Mouse (Mus musculus): ENCODE data around the gene Cd300lg. TPM values are rescaled to one million over a fixed set of nuclear protein-coding genes. Genes with fewer than 3 reads are reported as not detected.

Gene Cd300lg
- total and polyA plus RNA-seq, 3 experiments: 0.08 to 0.26 TPM; not detected in 1

- Histone ChIP-seq H3K79me2 (ENCODE audit: control insufficient read depth, insufficient read depth, low read length, poor library complexity) (no peaks in the 10 kb centered on the region), H3K27ac (ENCODE audit: control insufficient read depth, low read depth, low read length) (no peak overlapping the region), H3K9me3 (replicated peaks; ENCODE audit: insufficient read depth, low read length) (no peaks in the 10 kb centered on the region), H3K9ac (ENCODE audit: control insufficient read depth, low read depth, low read length, poor library complexity, severe bottlenecking) (no peak overlapping the region), H3K4me3 (ENCODE audit: control insufficient read depth in 1 of 2, insufficient read depth in 1 of 2, low read depth in 2 of 2, low read length in 2 of 2) (no peak overlapping the region), H3K27me3 (ENCODE audit: control insufficient read depth in 1 of 2, insufficient read depth in 2 of 2, low read length in 2 of 2) (no peaks in the 10 kb centered on the region), H3K4me1 (ENCODE audit: control insufficient read depth in 1 of 2, insufficient read depth in 2 of 2, low read length in 2 of 2) (peaks cover 0 to 3% of the 10 kb centered on the region in 2 experiments; a peak in 3 of 4 replicates), H3K36me3 (ENCODE audit: control insufficient read depth in 1 of 2, insufficient read depth in 2 of 2, low read length in 2 of 2) (no peaks in the 10 kb centered on the region)
- DNase-seq (ENCODE audit: low read depth, low spot score): no peak
- TF ChIP-seq TBP (IDR thresholded peaks at IDR 0.05; ENCODE audit: low read depth, low read length): no peak
- TF ChIP-seq USF2 (IDR thresholded peaks at IDR 0.05; ENCODE audit: borderline replicate concordance in 1 of 2, insufficient read depth in 1 of 2, low read depth in 1 of 2, low read length in 2 of 2): no peak
- no peak for TF ChIP-seq MYC (IDR thresholded peaks at IDR 0.05; ENCODE audit: low read depth, low read length)
- TF ChIP-seq RCOR1 (IDR thresholded peaks at IDR 0.05; ENCODE audit: low read depth, low read length): no peak
- TF ChIP-seq TCF12 (IDR thresholded peaks at IDR 0.05; ENCODE audit: low read depth, low read length): no peak
- no peak for TF ChIP-seq CHD1 (IDR thresholded peaks at IDR 0.05; ENCODE audit: low read depth, low read length)
- no peak for TF ChIP-seq MXI1 (IDR thresholded peaks at IDR 0.05; ENCODE audit: low read depth, low read length)
- TF ChIP-seq BHLHE40 (IDR thresholded peaks at IDR 0.05; ENCODE audit: borderline replicate concordance, low read depth, low read length): no peak
- no peak for TF ChIP-seq ELF1 (IDR thresholded peaks at IDR 0.05; ENCODE audit: low read depth, low read length)
- TF ChIP-seq KAT2A (conservative IDR thresholded peaks at IDR 0.05; ENCODE audit: low read depth, low read length): no peak
- no peak for TF ChIP-seq SMC3 (IDR thresholded peaks at IDR 0.05; ENCODE audit: low read depth, low read length)
These were observed 20.1 kb upstream of the Cd300lg start for GRCm38 (mm10) chr11:102021196-102021595.

- Histone ChIP-seq H3K4me3 (ENCODE audit: control insufficient read depth in 1 of 2, insufficient read depth in 1 of 2, low read depth in 2 of 2, low read length in 2 of 2) (no peak overlapping the region), H3K27ac (ENCODE audit: control insufficient read depth, low read depth, low read length) (no peak overlapping the region), H3K79me2 (ENCODE audit: control insufficient read depth, insufficient read depth, low read length, poor library complexity) (no peaks in the 10 kb centered on the region), H3K4me1 (ENCODE audit: control insufficient read depth in 1 of 2, insufficient read depth in 2 of 2, low read length in 2 of 2) (peaks cover 0 to 8% of the 10 kb centered on the region in 2 experiments; a peak in 3 of 4 replicates), H3K9ac (ENCODE audit: control insufficient read depth, low read depth, low read length, poor library complexity, severe bottlenecking) (no peak overlapping the region), H3K27me3 (ENCODE audit: control insufficient read depth in 1 of 2, insufficient read depth in 2 of 2, low read length in 2 of 2) (no peaks in the 10 kb centered on the region), H3K36me3 (ENCODE audit: control insufficient read depth in 1 of 2, insufficient read depth in 2 of 2, low read length in 2 of 2) (peaks cover 0 to 4% of the 10 kb centered on the region in 2 experiments; a peak in 1 of 4 replicates), H3K9me3 (replicated peaks; ENCODE audit: insufficient read depth, low read length) (no peaks in the 10 kb centered on the region)
- DNase-seq (ENCODE audit: low read depth, low spot score): no peak
- no peak for TF ChIP-seq RCOR1 (IDR thresholded peaks at IDR 0.05; ENCODE audit: low read depth, low read length)
- no peak for TF ChIP-seq SIN3A (IDR thresholded peaks at IDR 0.05; ENCODE audit: low read length)
- no peak for TF ChIP-seq MYC (IDR thresholded peaks at IDR 0.05; ENCODE audit: low read depth, low read length)
- TF ChIP-seq MXI1 (IDR thresholded peaks at IDR 0.05; ENCODE audit: low read depth, low read length): no peak
- TF ChIP-seq ZMIZ1 (IDR thresholded peaks at IDR 0.05; ENCODE audit: low read depth, low read length): no peak
- no peak for TF ChIP-seq MAFK (IDR thresholded peaks at IDR 0.05; ENCODE audit: borderline replicate concordance, low read depth, low read length)
- no peak for TF ChIP-seq BHLHE40 (IDR thresholded peaks at IDR 0.05; ENCODE audit: borderline replicate concordance, low read depth, low read length)
- no peak for TF ChIP-seq ELF1 (IDR thresholded peaks at IDR 0.05; ENCODE audit: low read depth, low read length)
- TF ChIP-seq TCF12 (IDR thresholded peaks at IDR 0.05; ENCODE audit: low read depth, low read length): no peak
- no peak for TF ChIP-seq USF2 (IDR thresholded peaks at IDR 0.05; ENCODE audit: borderline replicate concordance in 1 of 2, insufficient read depth in 1 of 2, low read depth in 1 of 2, low read length in 2 of 2)
- no peak for TF ChIP-seq GATA1 (IDR thresholded peaks at IDR 0.05; ENCODE audit: low read depth, low read length)
These were observed 17.9 kb upstream of the Cd300lg start for GRCm38 (mm10) chr11:102023406-102023805.

All from MEL (cell line).